Mouse (Mus musculus) small intestine, adult 2 months (tissue): ENCODE data around the gene Mylk2. TPM values are rescaled to one million over a fixed set of nuclear protein-coding genes. Genes with fewer than 3 reads are reported as not detected.

Source experiments
- H3K27ac ChIP-seq: fragments of 200-500 bp; 2 replicates; pipeline ENCODE4 v1.5.1; 2012; ENCODE audit warnings: low read depth, low read length, control low read depth, inconsistent platforms; ENCODE audit not compliant: insufficient read depth
- H3K27me3 ChIP-seq: fragments of 200-500 bp; 2 replicates; pipeline ENCODE4 v1.6.1; 2012; ENCODE audit warnings: mild to moderate bottlenecking, moderate library complexity, low read length, inconsistent platforms; ENCODE audit not compliant: control insufficient read depth, insufficient read depth
- H3K36me3 ChIP-seq: fragments of 200-500 bp; 2 replicates; pipeline ENCODE4 v1.6.1; 2012; ENCODE audit warnings: mild to moderate bottlenecking, low read length, control low read depth, inconsistent platforms; ENCODE audit not compliant: control insufficient read depth, insufficient read depth
- H3K4me1 ChIP-seq: fragments of 200-500 bp; 2 replicates; pipeline ENCODE4 v1.6.1; 2012; ENCODE audit warnings: low read length, inconsistent platforms, mixed read lengths; ENCODE audit not compliant: control insufficient read depth, insufficient read depth, insufficient read length
- H3K4me3 ChIP-seq: fragments of 200-500 bp; 2 replicates; pipeline ENCODE4 v1.5.1; 2012; ENCODE audit warnings: low read depth, mild to moderate bottlenecking, control low read depth, inconsistent platforms, low read length, moderate library complexity
- CTCF ChIP-seq: fragments of 200-500 bp; IDR thresholded peaks from 2 replicates; pipeline ENCODE4 v1.5.1; 2012; ENCODE audit warnings: low read depth, mild to moderate bottlenecking, control low read depth, inconsistent platforms, low read length, moderate library complexity, mixed read lengths; ENCODE audit not compliant: insufficient replicate concordance, insufficient read length; ENCODE audit errors: extremely low read depth
- POLR2A ChIP-seq: fragments of 200-500 bp; IDR thresholded peaks from 2 replicates; pipeline ENCODE4 v1.6.1; 2012; ENCODE audit warnings: low read depth, mild to moderate bottlenecking, control low read depth, inconsistent platforms, low read length, moderate library complexity
- WGBS: fragments of 180-500 bp; shearing (Covaris S2); methylation state at CpG from one replicate; pipeline ENCODE4 v1.1.7; 2018; 5-methylcytosine and 5-hydroxymethylcytosine counted together
- polyA plus RNA-seq: library from polyadenylated mRNA; depleted of rRNA; stranded (reverse); fragments of >200 nt; gene quantifications from 2 replicates; pipeline ENCODE4 v1.2.3, GENCODE M21; 2012; rRNA removed

Gene Mylk2
- polyA plus RNA-seq, result not detected in 2 replicates

GRCm38 (mm10) chr2:152911031-152911430 lies at the start of gene Mylk2:
Gene Mylk2 (plus strand): TSS chr2:152911352.
- H3K4me3 ChIP-seq, result no peak within 1 kb of the TSS
- WGBS, result 12% methylated on average over 12 of the region's 12 CpGs
- 0 out of 2 replicates have a peak, but pooled peaks cover 2% of the 10 kb centered on the region for H3K4me1 ChIP-seq
- TF ChIP-seq CTCF, result no peak
- H3K27me3 ChIP-seq, result peaks cover 8% of the 10 kb centered on the region; the same call in 1 of the 2 replicates
- H3K36me3 ChIP-seq, result no peaks in the 10 kb centered on the region
- H3K27ac ChIP-seq, result no peak within 1 kb of the TSS

- no peaks in the 10 kb centered on the region for H3K27me3 ChIP-seq
- 85% methylated on average over 1 of the region's 1 CpGs for WGBS
- no peak overlapping the region for H3K4me3 ChIP-seq
- H3K27ac ChIP-seq, result no peak overlapping the region
- no peaks in the 10 kb centered on the region for H3K4me1 ChIP-seq
- TF ChIP-seq CTCF (no peak), POLR2A (no peak)
- H3K36me3 ChIP-seq, result peaks cover 12% of the 10 kb centered on the region
Observed at GRCm38 (mm10) chr2:152861891-152862290, 49.3 kb upstream of the Mylk2 start.

- H3K4me1 ChIP-seq, result no peaks in the 10 kb centered on the region
- H3K4me3 ChIP-seq, result no peak overlapping the region
- no peak for TF ChIP-seq CTCF
- TF ChIP-seq POLR2A, result no peak
- peaks cover 14% of the 10 kb centered on the region for H3K36me3 ChIP-seq
- H3K27me3 ChIP-seq, result no peaks in the 10 kb centered on the region
- no peak overlapping the region for H3K27ac ChIP-seq
- WGBS, result 89% methylated on average over 3 of the region's 3 CpGs
Observed at GRCm38 (mm10) chr2:152862638-152863037, 48.5 kb upstream of the Mylk2 start.

- H3K27me3 ChIP-seq, result no peaks in the 10 kb centered on the region
- peaks cover 12% of the 10 kb centered on the region for H3K36me3 ChIP-seq
- H3K4me1 ChIP-seq, result no peaks in the 10 kb centered on the region
- TF ChIP-seq POLR2A, result no peak
- TF ChIP-seq CTCF, result no peak
- no peak overlapping the region for H3K4me3 ChIP-seq
- WGBS, result 94% methylated on average over 6 of the region's 6 CpGs
- no peak overlapping the region for H3K27ac ChIP-seq
Observed at GRCm38 (mm10) chr2:152863346-152863745, 47.8 kb upstream of the Mylk2 start.

- Histone ChIP-seq H3K27me3 (no peaks in the 10 kb centered on the region), H3K27ac (no peak overlapping the region), H3K36me3 (peaks cover 36% of the 10 kb centered on the region), H3K4me1 (no peaks in the 10 kb centered on the region), H3K4me3 (no peak overlapping the region)
- 91% methylated on average over 3 of the region's 3 CpGs for WGBS
- TF ChIP-seq CTCF (no peak), POLR2A (no peak)
Observed at GRCm38 (mm10) chr2:152878239-152878638, 32.9 kb upstream of the Mylk2 start.

GRCm38 (mm10) chr2:152880898-152881297 lies 30.3 kb upstream of the Mylk2 start:
- peaks cover 41% of the 10 kb centered on the region for H3K36me3 ChIP-seq

GRCm38 (mm10) chr2:152884101-152884645 lies 27.0 kb upstream of the Mylk2 start:
- H3K36me3 ChIP-seq, result peaks cover 42% of the 10 kb centered on the region
- TF ChIP-seq POLR2A (no peak), CTCF (no peak)
- H3K4me1 ChIP-seq, result no peaks in the 10 kb centered on the region
- H3K27ac ChIP-seq, result no peak overlapping the region
- H3K4me3 ChIP-seq, result no peak overlapping the region
- WGBS, result 97% methylated on average over 6 of the region's 6 CpGs
- no peaks in the 10 kb centered on the region for H3K27me3 ChIP-seq

More at GRCm38 (mm10) chr2:152880898-152881297, 30.3 kb upstream of the Mylk2 start:
- Histone ChIP-seq H3K27me3 (no peaks in the 10 kb centered on the region), H3K4me1 (no peaks in the 10 kb centered on the region), H3K27ac (no peak overlapping the region), H3K4me3 (no peak overlapping the region)
- TF ChIP-seq CTCF (no peak), POLR2A (no peak)
- 88% methylated on average over 13 of the region's 13 CpGs for WGBS
